Mouse (Mus musculus) bone marrow macrophage, adult 2 months (primary cell): ENCODE results near the gene Plrg1. TPM values are rescaled to one million over a fixed set of nuclear protein-coding genes. Genes with fewer than 3 reads are reported as not detected.

Source experiments
- H3K27ac ChIP-seq: 2 replicates; pipeline ENCODE4 v1.5.1; 2012; ENCODE audit warnings: low read depth, low read length; ENCODE audit not compliant: insufficient read depth
- H3K4me1 ChIP-seq: 2 replicates; pipeline ENCODE4 v1.6.1; 2012; ENCODE audit warnings: low read length; ENCODE audit not compliant: control insufficient read depth, insufficient read depth
- H3K4me3 ChIP-seq: 2 replicates; pipeline ENCODE4 v1.5.1; 2012; ENCODE audit warnings: mild to moderate bottlenecking, low read length, moderate library complexity; ENCODE audit not compliant: insufficient read depth
- CTCF ChIP-seq: IDR thresholded peaks from 2 replicates; pipeline ENCODE4 v1.5.1; 2012; ENCODE audit warnings: low read depth, mild to moderate bottlenecking, low read length, moderate library complexity
- POLR2A ChIP-seq: IDR thresholded peaks from 2 replicates; pipeline ENCODE4 v1.6.1; 2012; ENCODE audit warnings: mild to moderate bottlenecking, low read depth, low read length, borderline replicate concordance
- polyA plus RNA-seq: library from polyadenylated mRNA; stranded (reverse); fragments of >200 nt; gene quantifications from 2 replicates; pipeline ENCODE4 v1.2.4, GENCODE M21; 2012; ENCODE audit not compliant: missing spikeins, insufficient read depth, insufficient read length

Gene Plrg1
- polyA plus RNA-seq, 1 experiment = 36.4 TPM

GRCm38 (mm10) chr3:83025036-83025435 lies 30.3 kb upstream of the Plrg1 start:
- TF ChIP-seq CTCF (no peak), POLR2A (no peak)
- no peaks in the 10 kb centered on the region for H3K4me1 ChIP-seq
- H3K4me3 ChIP-seq = no peak overlapping the region
- H3K27ac ChIP-seq = no peak overlapping the region

GRCm38 (mm10) chr3:83025475-83026301 lies 29.6 kb upstream of the Plrg1 start, which contains the start of gene Fga:
Gene Fga, plus strand, starts transcription at chr3:83026076.
- no peak within 1 kb of the TSS for H3K27ac ChIP-seq
- TF ChIP-seq CTCF (no peak), POLR2A (no peak)
- H3K4me1 ChIP-seq = no peaks in the 10 kb centered on the region
- H3K4me3 ChIP-seq = no peak within 1 kb of the TSS

- no peaks in the 10 kb centered on the region for H3K4me1 ChIP-seq
- no peak for TF ChIP-seq POLR2A
- TF ChIP-seq CTCF = no peak
- no peak overlapping the region for H3K4me3 ChIP-seq
- H3K27ac ChIP-seq = no peak overlapping the region
These were observed 27.6 kb upstream of the Plrg1 start for GRCm38 (mm10) chr3:83027546-83028251.

- Histone ChIP-seq H3K27ac (no peak overlapping the region), H3K4me3 (no peak overlapping the region), H3K4me1 (no peaks in the 10 kb centered on the region)
- TF ChIP-seq POLR2A (no peak), CTCF (no peak)
These were observed 25.0 kb upstream of the Plrg1 start for GRCm38 (mm10) chr3:83030331-83030730.

- no peak overlapping the region for H3K4me3 ChIP-seq
- H3K27ac ChIP-seq = no peak overlapping the region
- no peaks in the 10 kb centered on the region for H3K4me1 ChIP-seq
- TF ChIP-seq POLR2A = no peak
- no peak for TF ChIP-seq CTCF
These were observed 22.5 kb upstream of the Plrg1 start for GRCm38 (mm10) chr3:83032746-83033308.

- Histone ChIP-seq H3K4me3 (no peak overlapping the region), H3K27ac (no peak overlapping the region), H3K4me1 (no peaks in the 10 kb centered on the region)
- TF ChIP-seq POLR2A = no peak
- no peak for TF ChIP-seq CTCF
These were observed 21.5 kb upstream of the Plrg1 start for GRCm38 (mm10) chr3:83033801-83034200.

GRCm38 (mm10) chr3:83038865-83039264 lies 16.5 kb upstream of the Plrg1 start:
- Histone ChIP-seq H3K4me1 (no peaks in the 10 kb centered on the region), H3K27ac (no peak overlapping the region), H3K4me3 (no peak overlapping the region)
- TF ChIP-seq CTCF = no peak
- no peak for TF ChIP-seq POLR2A

GRCm38 (mm10) chr3:83039666-83040065 lies 15.7 kb upstream of the Plrg1 start:
- Histone ChIP-seq H3K4me3 (no peak overlapping the region), H3K4me1 (no peaks in the 10 kb centered on the region), H3K27ac (no peak overlapping the region)
- TF ChIP-seq POLR2A (no peak), CTCF (no peak)

- no peak overlapping the region for H3K27ac ChIP-seq
- H3K4me3 ChIP-seq = no peak overlapping the region
- no peak for TF ChIP-seq CTCF
- TF ChIP-seq POLR2A = no peak
- H3K4me1 ChIP-seq = no peaks in the 10 kb centered on the region
These were observed 12.9 kb upstream of the Plrg1 start for GRCm38 (mm10) chr3:83042451-83042850.

- Histone ChIP-seq H3K4me3 (no peak overlapping the region), H3K27ac (no peak overlapping the region), H3K4me1 (no peaks in the 10 kb centered on the region)
- TF ChIP-seq CTCF (no peak), POLR2A (no peak)
These were observed 8.7 kb upstream of the Plrg1 start for GRCm38 (mm10) chr3:83046649-83047048.
